Mouse (Mus musculus) cortical plate, adult 2 months (tissue): ENCODE data around the gene Slc25a36. TPM values are rescaled to one million over a fixed set of nuclear protein-coding genes. Genes with fewer than 3 reads are reported as not detected.

Experiments used
- H3K27ac ChIP-seq: fragments of 200-500 bp; 2 replicates; pipeline ENCODE4 v1.5.1; 2012; ENCODE audit warnings: low read length, control low read depth, inconsistent platforms; ENCODE audit not compliant: insufficient read depth
- H3K4me1 ChIP-seq: fragments of 200-500 bp; 2 replicates; pipeline ENCODE4 v1.6.1; 2011; ENCODE audit warnings: low read length; ENCODE audit not compliant: control insufficient read depth, insufficient read depth
- H3K4me3 ChIP-seq: fragments of 200-500 bp; 2 replicates; pipeline ENCODE4 v1.5.1; 2011; ENCODE audit warnings: mild to moderate bottlenecking, low read length, control low read depth; ENCODE audit not compliant: insufficient read depth
- CTCF ChIP-seq: fragments of 200-500 bp; IDR thresholded peaks from 2 replicates; pipeline ENCODE4 v1.5.1; 2011; ENCODE audit warnings: mild to moderate bottlenecking, control low read depth, low read length; ENCODE audit not compliant: insufficient read depth; ENCODE audit errors: extremely low read depth
- POLR2A ChIP-seq: fragments of 200-500 bp; IDR thresholded peaks from 2 replicates; pipeline ENCODE4 v1.6.1; 2011; ENCODE audit warnings: mild to moderate bottlenecking, low read length, control low read depth; ENCODE audit not compliant: insufficient read depth; ENCODE audit errors: extremely low read depth
- polyA plus RNA-seq: library from polyadenylated mRNA; depleted of rRNA; stranded (reverse); fragments of >200 nt; gene quantifications from 2 replicates; pipeline ENCODE4 v1.2.3, GENCODE M21; 2012

Slc25a36 gene
- polyA plus RNA-seq, 1 experiment = 60.3 TPM

GRCm38 (mm10) chr9:97112797-97113554 lies 2.0 kb upstream of the Slc25a36 start:
- Histone ChIP-seq H3K27ac (no peak overlapping the region), H3K4me3 (no peak overlapping the region), H3K4me1 (no peaks in the 10 kb centered on the region)
- no peak for TF ChIP-seq POLR2A

DNA sequence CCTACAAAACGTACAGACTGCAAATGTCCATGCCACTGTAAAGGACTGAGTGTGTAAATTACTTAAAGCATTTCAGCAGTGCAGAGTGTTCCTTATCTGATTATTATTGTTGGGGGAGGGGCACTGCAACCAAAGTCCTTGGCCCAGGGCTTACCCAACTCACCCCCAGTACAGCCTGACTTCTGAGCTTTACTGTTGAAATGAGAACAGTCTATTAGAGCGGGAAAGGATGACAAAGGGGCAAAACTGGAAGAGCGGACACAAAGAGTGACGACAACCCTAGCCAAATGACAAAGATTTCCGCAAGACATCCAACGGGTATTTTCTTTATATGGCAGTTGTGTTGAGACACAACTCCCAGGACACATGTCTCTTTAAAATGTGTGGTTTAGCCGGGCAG lies 1.3 kb upstream of the Slc25a36 start:
- Histone ChIP-seq H3K4me1 (no peaks in the 10 kb centered on the region), H3K27ac (no peak overlapping the region), H3K4me3 (no peak overlapping the region)
- TF ChIP-seq POLR2A = no peak
- no peak for TF ChIP-seq CTCF

DNA sequence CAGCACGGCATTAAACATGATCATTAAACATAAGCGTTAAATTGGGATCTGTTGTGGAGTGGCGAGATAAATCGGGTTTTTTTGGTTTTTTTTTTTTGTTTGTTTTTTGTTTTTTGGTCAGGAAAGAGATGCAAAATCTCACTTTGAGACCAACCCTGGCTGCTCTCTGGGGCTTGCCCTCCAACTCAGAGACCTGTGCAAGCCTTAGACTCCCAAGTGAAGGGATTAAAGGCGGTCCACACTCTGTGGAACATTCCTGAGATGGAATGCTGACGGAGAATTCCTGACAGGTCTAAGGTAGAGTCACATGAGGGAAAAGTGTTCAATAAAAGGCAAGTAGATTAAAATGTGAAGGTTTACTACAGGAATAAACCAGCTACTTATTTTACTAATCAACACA lies 549 bp upstream of the Slc25a36 start:
- no peak overlapping the region for H3K27ac ChIP-seq
- TF ChIP-seq POLR2A = no peak
- no peak for TF ChIP-seq CTCF
- H3K4me3 ChIP-seq = peak overlapping the region; percentile 45
- no peaks in the 10 kb centered on the region for H3K4me1 ChIP-seq

GRCm38 (mm10) chr9:97106481-97107160 lies 4.3 kb downstream of the Slc25a36 start:
- Histone ChIP-seq H3K4me3 (no peak overlapping the region), H3K4me1 (no peaks in the 10 kb centered on the region; the same call in 1 of the 2 replicates), H3K27ac (no peak overlapping the region)
- TF ChIP-seq POLR2A (no peak), CTCF (no peak)

- Histone ChIP-seq H3K4me3 (no peak overlapping the region), H3K4me1 (no peaks in the 10 kb centered on the region; the same call in 1 of the 2 replicates), H3K27ac (no peak overlapping the region)
- TF ChIP-seq CTCF (no peak), POLR2A (no peak)
These were observed 5.5 kb downstream of the Slc25a36 start for GRCm38 (mm10) chr9:97105400-97105985.

DNA sequence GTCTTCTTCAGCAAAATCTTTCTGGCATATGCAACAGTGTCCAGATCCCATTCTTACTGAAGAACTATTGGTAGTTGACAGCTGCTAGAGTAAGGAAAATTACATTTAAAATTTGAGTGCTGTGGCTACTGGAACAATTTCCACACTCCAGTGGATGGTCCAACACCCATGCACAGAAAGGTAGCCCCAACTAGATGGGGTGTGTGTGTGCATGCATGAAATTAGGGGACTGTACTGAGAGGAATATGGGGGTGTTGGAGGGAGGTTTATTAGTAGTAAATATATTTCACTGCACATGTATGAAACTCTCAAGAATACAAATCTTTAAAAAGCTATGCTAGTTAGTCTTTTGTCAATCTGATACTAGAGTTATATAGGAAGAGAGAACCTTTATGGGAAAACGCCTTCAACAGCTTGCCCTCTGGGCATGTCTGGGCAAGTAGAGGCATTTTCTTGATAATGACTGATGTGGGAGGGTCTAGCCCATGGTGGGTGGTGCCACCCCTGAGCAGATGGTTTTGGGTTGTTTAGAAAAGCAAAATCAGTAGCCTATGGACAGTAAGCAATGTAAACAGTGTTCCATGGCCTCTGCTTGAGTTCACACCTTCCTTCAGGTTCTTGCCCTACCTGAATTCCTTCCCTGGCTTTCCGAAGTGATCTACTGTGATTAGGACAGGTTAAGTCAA lies 7.4 kb downstream of the Slc25a36 start:
- no peak for TF ChIP-seq CTCF
- TF ChIP-seq POLR2A = no peak
- no peaks in the 10 kb centered on the region; the same call in 1 of the 2 replicates for H3K4me1 ChIP-seq
- no peak overlapping the region for H3K4me3 ChIP-seq
- no peak overlapping the region for H3K27ac ChIP-seq

DNA sequence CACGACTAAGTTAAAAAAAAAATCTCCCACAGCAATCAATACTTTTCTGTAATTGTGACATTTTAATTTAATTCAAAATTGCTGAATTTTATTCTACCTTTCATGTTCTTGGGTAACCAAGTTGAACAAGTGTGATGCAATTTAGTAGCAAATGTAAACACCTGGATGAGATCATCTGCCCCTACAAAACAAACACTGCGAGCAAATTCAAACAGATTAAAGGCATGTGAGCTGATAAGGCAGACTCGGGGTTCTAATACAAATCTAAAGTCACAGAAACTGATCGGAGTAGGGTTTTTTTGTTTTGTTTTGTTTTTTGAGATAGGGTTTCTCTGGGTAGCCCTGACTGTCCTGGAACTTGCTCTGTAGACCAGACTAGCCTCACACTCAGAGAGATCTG lies 12.0 kb downstream of the Slc25a36 start:
- Histone ChIP-seq H3K4me3 (no peak overlapping the region), H3K4me1 (no peaks in the 10 kb centered on the region; the same call in 1 of the 2 replicates), H3K27ac (no peak overlapping the region)
- no peak for TF ChIP-seq CTCF
- no peak for TF ChIP-seq POLR2A

GRCm38 (mm10) chr9:97096180-97096579 lies 14.8 kb downstream of the Slc25a36 start:
- Histone ChIP-seq H3K4me1 (no peaks in the 10 kb centered on the region), H3K4me3 (no peak overlapping the region), H3K27ac (no peak overlapping the region)
- TF ChIP-seq POLR2A = no peak

DNA sequence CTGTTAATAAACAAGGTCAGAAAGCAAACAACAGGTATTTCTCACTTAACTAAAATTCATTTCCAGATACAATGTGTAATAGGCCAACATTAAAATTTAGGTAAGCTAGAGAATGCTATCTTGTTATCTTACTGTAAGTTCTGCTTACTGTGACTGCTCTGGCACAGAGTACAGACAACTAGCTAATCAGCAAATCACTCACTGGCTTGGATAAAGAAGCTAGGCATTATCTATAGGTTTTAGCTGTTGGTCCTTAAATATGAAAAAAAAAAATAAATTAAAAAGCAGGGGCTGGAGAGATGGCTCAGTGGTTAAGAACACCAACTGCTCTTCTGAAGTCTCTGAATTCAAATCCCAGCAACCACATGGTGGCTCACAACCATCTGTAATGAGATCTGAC lies 23.1 kb downstream of the Slc25a36 start:
- Histone ChIP-seq H3K4me3 (no peak overlapping the region), H3K27ac (no peak overlapping the region), H3K4me1 (no peaks in the 10 kb centered on the region)
- TF ChIP-seq POLR2A (no peak), CTCF (no peak)
